Mouse (Mus musculus) fat pad, adult 2 months (tissue): Measurements from ENCODE around the gene Mycn.

Experiments used
- DNase-seq: peaks from one replicate; pipeline ENCODE4 v3.0.0-alpha.2; 2011; ENCODE audit warnings: low read depth, low spot score; ENCODE audit errors: extremely low read depth

Mycn gene

GRCm38 (mm10) chr12:12926975-12927527, 14.7 kb downstream of the Mycn start:
- no peak for DNase-seq

DNA sequence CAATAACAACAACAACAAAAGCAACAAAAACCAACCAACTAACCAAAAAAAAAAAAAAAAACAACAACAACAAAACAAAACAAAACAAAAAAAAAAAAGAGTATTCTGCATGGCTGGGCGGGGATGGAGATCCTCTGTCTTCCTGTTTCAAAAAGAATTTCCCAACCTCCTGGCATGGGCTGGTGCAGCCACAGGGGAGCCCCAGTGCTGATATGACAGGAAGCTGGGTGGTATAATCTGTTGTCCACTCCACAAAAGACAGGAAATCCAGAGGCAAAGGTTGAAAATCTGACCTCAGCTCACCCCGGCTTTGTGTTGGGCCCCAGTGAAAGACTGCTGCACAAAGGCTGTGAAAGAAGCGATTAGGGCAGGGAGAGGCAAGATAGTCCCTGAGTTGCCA, 17.3 kb downstream of the Mycn start:
- DNase-seq: no peak

DNA sequence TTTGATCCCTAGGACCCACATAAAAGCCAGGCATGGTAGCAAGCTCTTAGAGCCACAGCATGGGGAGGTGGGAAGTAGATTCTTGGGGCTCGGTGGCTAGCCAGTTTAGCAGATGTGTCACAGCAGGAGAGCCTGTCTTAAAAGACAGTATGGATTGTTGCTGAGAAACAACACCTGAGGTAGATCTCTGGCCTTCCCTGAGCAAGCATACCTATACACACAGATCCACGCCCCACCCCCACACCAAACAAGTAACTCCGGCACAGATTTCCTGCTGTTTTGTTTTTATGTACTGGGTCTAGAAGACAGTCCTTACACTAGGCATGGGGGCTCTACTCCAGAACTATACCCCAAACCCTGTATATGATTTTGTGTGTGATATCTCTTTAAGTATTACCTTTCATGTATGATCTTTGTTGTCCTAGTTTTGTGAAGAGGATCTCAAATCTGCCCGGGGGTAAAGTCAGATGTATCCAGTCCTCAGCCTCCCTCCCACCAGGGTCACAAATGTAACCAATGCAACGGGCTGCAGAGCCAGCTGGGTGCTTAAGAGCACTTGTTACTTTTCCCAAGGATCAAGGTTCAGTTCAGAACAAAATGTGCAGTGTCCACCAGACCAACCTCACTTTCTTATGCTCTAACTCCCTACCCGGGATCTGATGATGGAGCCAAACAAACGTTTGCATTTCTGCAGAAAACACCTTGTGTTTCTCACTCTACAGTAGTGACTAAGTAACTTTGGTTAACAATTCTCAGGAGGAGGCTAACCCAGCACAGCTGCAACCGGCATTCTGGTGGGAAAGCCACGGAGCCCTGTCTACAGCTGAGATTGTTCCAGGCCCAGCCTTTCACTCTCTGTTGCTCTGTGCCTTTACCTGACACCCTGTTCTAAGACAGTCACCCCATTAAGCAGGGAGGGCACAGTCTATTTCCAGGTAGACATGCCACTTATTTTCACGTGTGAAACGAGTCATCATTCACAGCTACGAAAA, 21.3 kb downstream of the Mycn start:
- DNase-seq: no peak

GRCm38 (mm10) chr12:12916298-12916697, 25.4 kb downstream of the Mycn start:
- no peak for DNase-seq

- no peak for DNase-seq
Observed at GRCm38 (mm10) chr12:12910356-12910979, 31.2 kb downstream of the Mycn start.

DNA sequence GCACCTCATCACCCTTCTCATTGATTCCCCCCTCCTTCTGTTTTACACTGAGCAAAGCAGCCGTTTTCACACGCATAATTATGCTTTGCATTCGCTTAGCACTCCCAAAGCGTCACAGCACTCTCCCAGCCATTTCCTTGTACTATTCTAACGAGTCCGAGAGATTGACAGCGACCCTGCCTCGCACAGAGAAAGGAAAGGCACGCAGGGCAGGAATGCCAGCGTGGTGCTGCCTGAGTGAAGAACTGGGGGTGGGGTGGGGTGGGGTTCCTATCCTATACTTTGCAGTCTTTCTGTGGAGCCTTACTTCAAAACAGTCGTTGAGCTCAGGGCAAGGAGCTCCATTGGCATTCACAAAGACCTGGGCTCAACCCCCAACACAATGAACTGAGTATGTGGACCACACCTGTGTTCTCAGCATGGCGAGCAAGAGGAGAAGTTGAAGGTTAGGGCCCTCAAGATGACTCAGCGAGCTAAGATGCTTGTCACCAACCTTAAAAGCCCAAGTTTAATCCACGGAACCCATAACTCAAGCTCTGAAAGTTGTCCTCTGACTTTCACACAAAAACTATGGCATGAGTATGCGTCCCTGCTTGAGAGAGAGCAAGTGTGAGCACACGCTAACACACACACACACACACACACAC, 32.0 kb downstream of the Mycn start:
- no peak for DNase-seq

- no peak for DNase-seq
Observed at GRCm38 (mm10) chr12:12906771-12907170, 34.9 kb downstream of the Mycn start.

DNA sequence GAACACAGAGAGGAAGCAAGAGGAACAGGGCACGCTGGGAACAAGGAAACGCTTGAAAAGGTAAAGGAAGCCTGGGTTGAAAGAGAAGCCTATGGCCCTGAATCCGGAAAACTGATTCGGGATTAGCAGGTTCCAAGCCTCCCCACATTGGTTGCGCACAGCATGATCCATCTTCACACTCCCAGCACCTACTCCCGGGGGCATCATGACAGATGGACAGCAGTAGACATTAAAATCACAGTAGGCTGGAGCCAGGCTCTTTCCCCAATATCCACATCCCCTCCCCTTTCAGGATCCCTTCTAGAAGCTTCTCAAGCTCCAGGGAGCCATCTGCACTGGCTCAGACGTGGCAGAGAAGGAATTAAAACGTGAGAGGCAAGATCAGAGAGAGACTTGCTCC, 35.4 kb downstream of the Mycn start:
- DNase-seq: no peak

DNA sequence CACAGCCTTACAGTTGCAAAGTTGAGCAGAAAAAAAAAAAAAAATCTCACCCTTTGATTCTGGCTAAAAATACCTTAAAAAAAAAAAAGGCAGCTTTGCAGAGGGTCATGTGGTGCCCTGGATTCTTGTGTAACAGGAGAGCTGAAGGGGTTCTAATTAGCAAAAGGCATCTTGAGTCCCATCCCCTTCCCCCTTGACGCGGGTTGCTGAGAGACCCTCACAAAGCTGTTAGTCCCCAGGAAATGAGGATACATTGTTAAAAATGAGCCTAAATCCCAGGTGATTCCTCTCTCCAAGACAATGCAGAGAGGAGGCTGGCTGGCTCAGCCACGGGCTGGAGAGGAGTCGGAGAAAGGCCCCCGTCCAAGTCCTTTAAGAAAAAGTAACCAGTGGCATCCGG, 36.6 kb downstream of the Mycn start:
- no peak for DNase-seq

GRCm38 (mm10) chr12:12904512-12904953, 37.2 kb downstream of the Mycn start:
- no peak for DNase-seq

- DNase-seq: no peak
Observed at GRCm38 (mm10) chr12:12904086-12904485, 37.6 kb downstream of the Mycn start.

- DNase-seq: no peak
Observed at GRCm38 (mm10) chr12:12902403-12902802, 39.3 kb downstream of the Mycn start.

GRCm38 (mm10) chr12:12898356-12899126, 43.2 kb downstream of the Mycn start:
- DNase-seq: peak; percentile 11

GRCm38 (mm10) chr12:12893986-12894385, 47.7 kb downstream of the Mycn start:
- DNase-seq: no peak

- no peak for DNase-seq
Observed at GRCm38 (mm10) chr12:12886191-12886889, 55.4 kb downstream of the Mycn start.
